Mouse (Mus musculus): ENCODE measurements around the gene Poll. TPM values are rescaled to one million over a fixed set of nuclear protein-coding genes. Genes with fewer than 3 reads are reported as not detected.

Gene Poll
- total RNA-seq, 2 experiments from 2014 or later: 7.6 to 7.7 TPM

Other genes starting within 250 kb of the Poll start
- 100 to 1,000 TPM in 1 of 2 experiments, 10 to 100 TPM in 1; 99.4 to 104 TPM for gene Btrc, start 196.8 kb downstream of the Poll start, total RNA-seq (2021)
- gene Gm17018, start 84 bp upstream of the Poll start, total RNA-seq (2021): 10 to 100 TPM; 58.3 to 72.0 TPM
- gene Fbxw4, start 99.8 kb upstream of the Poll start, total RNA-seq (2021): 10 to 100 TPM; 32.3 to 34.8 TPM
- gene Fgf8, start 182.4 kb upstream of the Poll start, total RNA-seq (2021): not detected
- gene Npm3, start 189.1 kb upstream of the Poll start, total RNA-seq (2021): 1 to 10 TPM; 6.8 to 7.6 TPM
- 100 to 1,000 TPM; 132 to 136 TPM for gene Mgea5, start 223.3 kb upstream of the Poll start, total RNA-seq (2021)

Data from left cerebral cortex, postnatal 14 days (tissue).